Mouse (Mus musculus): Measurements from ENCODE around the gene Chd1l. TPM values are rescaled to one million over a fixed set of nuclear protein-coding genes. Genes with fewer than 3 reads are reported as not detected.

Gene Chd1l
- polyA plus RNA-seq, 1 experiment from 2014 or later, result 9.6 TPM

DNA sequence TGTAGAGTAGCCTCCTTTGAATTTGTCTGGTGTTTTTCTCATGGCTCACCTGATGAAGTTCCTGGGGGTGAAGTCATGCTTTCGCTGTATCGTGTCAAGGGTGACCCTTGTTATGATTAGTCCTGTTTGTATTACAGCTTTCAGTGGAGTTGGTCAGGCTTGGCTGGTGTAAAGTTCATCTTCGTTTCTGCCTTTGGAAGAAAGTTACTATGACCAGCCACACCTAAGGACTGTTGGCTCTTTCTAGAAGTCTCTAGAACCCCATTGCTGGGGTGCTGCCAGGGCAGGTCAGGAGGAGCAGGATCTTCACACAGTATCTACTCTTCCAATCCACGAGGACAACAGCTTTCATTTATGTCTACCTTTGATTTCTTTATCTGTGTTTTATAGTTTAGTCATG lies 23.5 kb upstream of the Chd1l start:
- no peak for ATAC-seq
- no peak overlapping the region for H3K9ac ChIP-seq (replicated peaks; ENCODE audit: low read depth)
- peaks cover 9% of the 10 kb centered on the region for H3K4me1 ChIP-seq (ENCODE audit: insufficient read depth, low read depth, low read length)
- TF ChIP-seq CTCF (IDR thresholded peaks at IDR 0.05) (no peak), EP300 (IDR thresholded peaks at IDR 0.05) (no peak)
- H3K27me3 ChIP-seq (replicated peaks; ENCODE audit: insufficient read depth, low read length), result no peaks in the 10 kb centered on the region
- WGBS, result 73% methylated on average over 4 of the region's 4 CpGs
- no peak overlapping the region for H3K27ac ChIP-seq (ENCODE audit: low read length)
- H3K4me2 ChIP-seq (replicated peaks; ENCODE audit: low read depth, low read length), result no peak overlapping the region
- H3K4me3 ChIP-seq (ENCODE audit: low read depth, low read length), result no peak overlapping the region
- no peaks in the 10 kb centered on the region for H3K9me3 ChIP-seq (ENCODE audit: low read length)
- no peak for DNase-seq (ENCODE audit: low spot score)
- H3K36me3 ChIP-seq (ENCODE audit: insufficient read depth, low read length), result no peaks in the 10 kb centered on the region

DNA sequence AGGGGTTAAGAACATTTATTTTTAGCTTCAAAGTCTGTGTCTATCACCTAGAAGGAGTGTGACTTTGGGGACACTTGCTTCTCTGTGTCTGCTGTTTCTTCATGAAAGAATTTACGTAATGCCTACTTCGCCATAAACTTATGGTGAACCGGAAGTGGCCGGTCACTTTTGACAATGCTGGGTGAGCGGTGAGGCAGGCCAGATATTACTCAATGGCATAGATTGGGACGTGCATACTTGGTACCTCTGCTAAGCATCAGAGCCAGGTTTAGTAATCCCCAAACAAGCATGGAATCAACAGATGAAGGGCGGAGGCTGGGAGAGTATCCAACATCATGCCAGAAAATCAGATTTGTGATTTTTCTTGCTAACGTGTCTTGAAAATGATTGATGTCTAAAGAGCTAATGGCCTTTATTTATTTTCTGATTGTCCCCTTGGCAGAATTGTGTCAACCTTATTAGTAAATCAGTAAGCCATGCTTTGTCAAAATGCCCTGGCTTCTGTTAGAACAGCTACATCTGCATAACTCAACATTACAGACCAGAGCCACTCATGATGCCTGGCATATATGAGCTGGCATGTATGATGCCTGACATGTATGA lies 21.4 kb upstream of the Chd1l start:
- TF ChIP-seq CTCF (IDR thresholded peaks at IDR 0.05) (no peak), EP300 (IDR thresholded peaks at IDR 0.05) (no peak)
- Histone ChIP-seq H3K27me3 (replicated peaks; ENCODE audit: insufficient read depth, low read length) (no peaks in the 10 kb centered on the region), H3K4me1 (ENCODE audit: insufficient read depth, low read depth, low read length) (peaks cover 9% of the 10 kb centered on the region), H3K4me3 (ENCODE audit: low read depth, low read length) (no peak overlapping the region), H3K9me3 (ENCODE audit: low read length) (no peaks in the 10 kb centered on the region), H3K9ac (replicated peaks; ENCODE audit: low read depth) (no peak overlapping the region), H3K27ac (ENCODE audit: low read length) (no peak overlapping the region), H3K4me2 (replicated peaks; ENCODE audit: low read depth, low read length) (no peak overlapping the region), H3K36me3 (ENCODE audit: insufficient read depth, low read length) (no peaks in the 10 kb centered on the region)
- ATAC-seq, result no peak
- no peak for DNase-seq (ENCODE audit: low spot score)
- 67% methylated on average over 8 of the region's 8 CpGs for WGBS

DNA sequence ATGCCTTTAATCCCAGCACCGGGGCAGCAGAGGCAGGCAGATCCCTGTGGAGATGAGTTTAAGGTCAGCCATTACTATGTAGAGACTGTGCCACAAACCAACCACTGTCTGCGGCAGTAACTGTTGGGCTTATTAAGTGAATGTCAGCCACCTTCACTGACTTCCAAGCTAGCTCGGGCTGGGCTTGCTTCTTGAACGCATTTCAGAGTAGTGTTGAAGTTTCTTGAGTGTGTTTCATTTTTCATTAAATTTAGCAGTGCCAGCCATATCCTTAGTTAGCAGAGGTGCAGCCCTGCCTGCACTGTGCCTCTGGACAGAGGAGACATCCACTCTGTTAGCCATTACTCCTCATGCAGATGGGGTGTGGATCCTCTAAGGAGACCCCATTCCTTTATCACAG lies 20.7 kb upstream of the Chd1l start:
- no peak overlapping the region for H3K9ac ChIP-seq (replicated peaks; ENCODE audit: low read depth)
- TF ChIP-seq CTCF (IDR thresholded peaks at IDR 0.05) (no peak), EP300 (IDR thresholded peaks at IDR 0.05) (no peak)
- H3K27ac ChIP-seq (ENCODE audit: low read length), result no peak overlapping the region
- H3K27me3 ChIP-seq (replicated peaks; ENCODE audit: insufficient read depth, low read length), result no peaks in the 10 kb centered on the region
- WGBS, result 93% methylated on average over 4 of the region's 4 CpGs
- peaks cover 9% of the 10 kb centered on the region for H3K4me1 ChIP-seq (ENCODE audit: insufficient read depth, low read depth, low read length)
- ATAC-seq, result no peak
- no peak overlapping the region for H3K4me3 ChIP-seq (ENCODE audit: low read depth, low read length)
- H3K9me3 ChIP-seq (ENCODE audit: low read length), result no peaks in the 10 kb centered on the region
- no peak for DNase-seq (ENCODE audit: low spot score)
- H3K36me3 ChIP-seq (ENCODE audit: insufficient read depth, low read length), result no peaks in the 10 kb centered on the region
- H3K4me2 ChIP-seq (replicated peaks; ENCODE audit: low read depth, low read length), result no peak overlapping the region

DNA sequence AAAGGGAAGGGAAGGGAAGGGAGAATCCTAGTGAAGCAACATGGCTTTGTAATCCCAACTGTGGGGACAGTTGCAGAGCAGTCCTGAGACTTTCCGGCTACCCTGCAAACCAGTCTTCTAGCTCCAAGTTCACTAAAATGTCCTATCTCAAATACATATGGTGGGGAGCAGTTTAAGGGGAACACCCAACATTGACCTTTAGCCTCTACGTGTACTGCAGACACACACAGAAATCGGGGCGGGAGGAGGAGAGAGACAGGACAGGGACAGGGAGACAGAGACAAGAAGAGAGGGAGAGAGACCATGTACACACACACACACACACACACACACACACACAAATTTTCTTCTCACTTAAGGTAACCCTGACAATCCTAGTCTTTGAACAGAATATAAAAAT lies 19.9 kb upstream of the Chd1l start:
- H3K4me3 ChIP-seq (ENCODE audit: low read depth, low read length), result no peak overlapping the region
- no peak overlapping the region for H3K27ac ChIP-seq (ENCODE audit: low read length)
- TF ChIP-seq CTCF (IDR thresholded peaks at IDR 0.05) (no peak), EP300 (IDR thresholded peaks at IDR 0.05) (no peak)
- no peak overlapping the region for H3K9ac ChIP-seq (replicated peaks; ENCODE audit: low read depth)
- H3K9me3 ChIP-seq (ENCODE audit: low read length), result no peaks in the 10 kb centered on the region
- H3K4me1 ChIP-seq (ENCODE audit: insufficient read depth, low read depth, low read length), result peaks cover 9% of the 10 kb centered on the region
- ATAC-seq (no peak), DNase-seq (ENCODE audit: low spot score) (no peak)
- no peak overlapping the region for H3K4me2 ChIP-seq (replicated peaks; ENCODE audit: low read depth, low read length)
- 82% methylated on average over 4 of the region's 4 CpGs for WGBS
- H3K36me3 ChIP-seq (ENCODE audit: insufficient read depth, low read length), result no peaks in the 10 kb centered on the region
- no peaks in the 10 kb centered on the region for H3K27me3 ChIP-seq (replicated peaks; ENCODE audit: insufficient read depth, low read length)

DNA sequence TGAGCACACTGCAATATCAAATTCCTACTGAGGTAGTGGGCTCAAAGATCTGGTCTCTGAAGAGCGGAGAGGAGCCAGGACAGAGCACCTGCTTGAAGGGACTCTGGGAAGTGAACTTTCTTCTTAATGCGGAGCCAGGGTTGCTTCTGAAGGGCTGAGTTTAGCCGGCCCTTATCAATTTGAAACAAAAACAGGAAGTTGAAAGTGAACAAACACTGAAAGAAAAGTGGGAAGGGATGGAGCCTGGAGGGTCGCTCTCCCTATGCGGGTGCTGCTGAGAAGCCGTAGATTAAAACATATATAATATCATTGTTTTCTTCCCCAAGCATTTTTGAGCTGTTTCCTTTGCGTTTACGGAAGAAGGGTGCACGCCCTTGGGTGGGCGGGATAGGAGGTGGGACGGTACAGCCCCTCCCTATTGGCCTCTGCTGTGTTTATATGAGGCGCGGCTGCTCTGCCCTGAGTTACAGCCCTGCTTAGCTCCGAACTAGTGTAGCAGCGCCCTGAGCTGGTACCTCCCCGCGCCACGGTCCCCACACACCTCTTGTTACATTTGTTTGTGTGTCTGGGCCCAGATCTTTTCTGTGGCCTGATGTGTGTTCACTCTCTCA lies 18.5 kb upstream of the Chd1l start, which contains the start of gene Fmo5:
Gene Fmo5 (plus strand): TSS at position 414 of the 611 bp plus-strand sequence.
- TF ChIP-seq CTCF (IDR thresholded peaks at IDR 0.05), result no peak
- 0 out of 2 replicates have a peak, but pooled peaks have one; percentile 30 for TF ChIP-seq EP300 (IDR thresholded peaks at IDR 0.05)
- H3K9ac ChIP-seq (replicated peaks; ENCODE audit: low read depth), result peak within 1 kb of the TSS; percentile 48
- peak within 1 kb of the TSS; percentile 60 for H3K27ac ChIP-seq (ENCODE audit: low read length)
- ATAC-seq (peak; percentile 99), DNase-seq (ENCODE audit: low spot score) (peak; percentile 86)
- peaks cover 7% of the 10 kb centered on the region; the same call in 1 of the 2 replicates for H3K4me1 ChIP-seq (ENCODE audit: insufficient read depth, low read depth, low read length)
- WGBS, result 1% methylated on average over 18 of the region's 18 CpGs
- H3K36me3 ChIP-seq (ENCODE audit: insufficient read depth, low read length), result no peaks in the 10 kb centered on the region
- no peaks in the 10 kb centered on the region for H3K9me3 ChIP-seq (ENCODE audit: low read length)
- H3K27me3 ChIP-seq (replicated peaks; ENCODE audit: insufficient read depth, low read length), result no peaks in the 10 kb centered on the region
- peak within 1 kb of the TSS; percentile 53 for H3K4me2 ChIP-seq (replicated peaks; ENCODE audit: low read depth, low read length)
- H3K4me3 ChIP-seq (ENCODE audit: low read depth, low read length), result peak within 1 kb of the TSS; percentile 43

DNA sequence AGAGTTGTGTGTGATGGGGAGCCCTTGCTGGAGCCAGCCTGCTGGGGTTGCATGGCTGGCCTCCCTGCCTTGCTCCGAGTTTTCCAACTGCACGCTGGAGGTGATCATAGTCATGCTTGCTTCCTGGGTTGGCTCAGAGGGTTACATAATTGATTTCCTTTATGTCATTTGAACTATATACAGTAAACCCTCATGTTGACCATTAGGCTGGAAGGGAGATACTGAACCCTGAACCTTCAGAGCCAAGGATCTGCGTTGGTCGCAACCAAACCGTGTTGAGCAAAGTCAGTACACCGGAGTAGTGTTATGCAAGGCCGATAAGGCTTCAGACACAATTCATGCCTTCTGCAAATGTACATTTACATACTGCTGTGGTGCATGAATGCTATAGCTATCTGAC lies 17.9 kb upstream of the Chd1l start:
- 49% methylated on average over 7 of the region's 7 CpGs for WGBS
- peaks cover 7% of the 10 kb centered on the region; the same call in 1 of the 2 replicates for H3K4me1 ChIP-seq (ENCODE audit: insufficient read depth, low read depth, low read length)
- H3K36me3 ChIP-seq (ENCODE audit: insufficient read depth, low read length), result no peaks in the 10 kb centered on the region
- ATAC-seq, result no peak
- no peaks in the 10 kb centered on the region for H3K9me3 ChIP-seq (ENCODE audit: low read length)
- H3K4me2 ChIP-seq (replicated peaks; ENCODE audit: low read depth, low read length), result peak overlapping the region; percentile 53
- peak overlapping the region; percentile 43 for H3K4me3 ChIP-seq (ENCODE audit: low read depth, low read length)
- TF ChIP-seq EP300 (IDR thresholded peaks at IDR 0.05) (no peak), CTCF (IDR thresholded peaks at IDR 0.05) (no peak)
- H3K9ac ChIP-seq (replicated peaks; ENCODE audit: low read depth), result no peak overlapping the region
- H3K27me3 ChIP-seq (replicated peaks; ENCODE audit: insufficient read depth, low read length), result no peaks in the 10 kb centered on the region
- peak; percentile 16 for DNase-seq (ENCODE audit: low spot score)
- peak overlapping the region; percentile 60; the same call in 1 of the 2 replicates for H3K27ac ChIP-seq (ENCODE audit: low read length)
